Comparison of ENCODE assay signal across 19 mouse cellular contexts in the genomic region with DNA sequence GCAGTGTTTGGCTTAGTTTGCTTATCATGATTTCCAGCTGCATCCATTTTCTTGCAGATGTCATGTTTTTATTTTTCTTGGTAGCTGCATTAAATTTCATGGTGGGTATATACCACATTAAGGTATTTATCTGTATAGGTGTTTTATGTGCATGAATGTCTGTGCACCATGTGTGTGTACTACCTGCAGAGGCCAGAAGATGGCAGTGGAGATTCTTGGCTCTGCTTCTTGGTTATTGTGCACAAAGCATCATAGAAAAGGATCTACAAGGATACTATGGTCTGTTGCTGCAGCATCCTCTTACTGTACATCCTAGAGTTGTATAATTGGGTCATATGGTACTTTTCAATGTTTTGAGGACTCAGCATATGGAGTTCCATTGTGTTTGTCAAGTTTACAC. TPM values are rescaled to one million over a fixed set of nuclear protein-coding genes. Genes with fewer than 3 reads are reported as not detected.
A peak's percentile ranks its signal among the peaks of the same experiment; 100 is the strongest.
DNase-seq lines count a peak whose midpoint lies in the region; ATAC-seq and TF ChIP-seq lines count a peak whose summit lies in the region.
"Had no signal": no experiment of that assay in that cellular context is flagged by ENCODE, and none has a peak within 500 bp of the region (broad histone marks: within the 10 kb centered on the region; RNA-seq: fewer than 3 reads in every experiment).

No protein-coding gene starts in this region.

- H3K4me1 ChIP-seq in forebrain, postnatal 0 days (ENCODE audit: insufficient read depth) = no peaks in the 10 kb centered on the region
- H3K4me1 ChIP-seq in forebrain, embryonic 14.5 days (ENCODE audit: control insufficient read depth, insufficient read depth, low read length) = no peaks in the 10 kb centered on the region
- H3K4me1 ChIP-seq in lung, embryonic 14.5 days (ENCODE audit: insufficient read depth) = no peaks in the 10 kb centered on the region
- peaks cover 22% of the 10 kb centered on the region for H3K4me1 ChIP-seq in E14TG2a.4 (replicated peaks; ENCODE audit: low read depth, low read length)
- H3K4me1 ChIP-seq: embryonic facial prominence, embryonic 12.5 days; liver, embryonic 15.5 days; neural tube, embryonic 13.5 days had no signal

- no peak overlapping the region for H3K4me2 ChIP-seq in forebrain, postnatal 0 days (ENCODE audit: low read depth)
- no peak overlapping the region for H3K4me2 ChIP-seq in forebrain, embryonic 14.5 days (ENCODE audit: low read length)
- H3K4me2 ChIP-seq in lung, embryonic 14.5 days = no peak overlapping the region
- H3K4me2 ChIP-seq: embryonic facial prominence, embryonic 12.5 days; heart, embryonic 11.5 days; liver, embryonic 15.5 days; neural tube, embryonic 13.5 days had no signal

- no peak overlapping the region for H3K27ac ChIP-seq in forebrain, postnatal 0 days (ENCODE audit: low read depth, low read length)
- no peak overlapping the region for H3K27ac ChIP-seq in forebrain, embryonic 14.5 days (ENCODE audit: low read depth, low read length)
- H3K27ac ChIP-seq in lung, embryonic 14.5 days (ENCODE audit: low read depth) = no peak overlapping the region
- H3K27ac ChIP-seq: embryonic facial prominence, embryonic 12.5 days; liver, embryonic 15.5 days; neural tube, embryonic 13.5 days had no signal

- peak; percentile 58 for TF ChIP-seq CTCF in forebrain, postnatal 0 days (IDR thresholded peaks at IDR 0.05; ENCODE audit: low read depth)
- TF ChIP-seq CTCF in lung, embryonic 14.5 days (IDR thresholded peaks at IDR 0.05; ENCODE audit: low read depth) = peak; percentile 37
- peak; percentile 93 for TF ChIP-seq CTCF in E14TG2a.4 (conservative IDR thresholded peaks at IDR 0.05; ENCODE audit: low read length)

- H3K9me3 ChIP-seq in forebrain, postnatal 0 days (ENCODE audit: low read length) = no peaks in the 10 kb centered on the region
- H3K9me3 ChIP-seq in forebrain, embryonic 14.5 days (replicated peaks; ENCODE audit: control insufficient read depth, low read length) = no peaks in the 10 kb centered on the region
- no peaks in the 10 kb centered on the region for H3K9me3 ChIP-seq in lung, embryonic 14.5 days (ENCODE audit: low read depth, low read length)
- no peaks in the 10 kb centered on the region for H3K9me3 ChIP-seq in E14TG2a.4 (ENCODE audit: low read length)
- H3K9me3 ChIP-seq: liver, embryonic 15.5 days had no signal

- no peaks in the 10 kb centered on the region for H3K27me3 ChIP-seq in forebrain, postnatal 0 days (ENCODE audit: insufficient read depth, low read length)
- H3K27me3 ChIP-seq in forebrain, embryonic 14.5 days (replicated peaks; ENCODE audit: control insufficient read depth, insufficient read depth, low read length) = no peaks in the 10 kb centered on the region
- H3K27me3 ChIP-seq in lung, embryonic 14.5 days (ENCODE audit: insufficient read depth, low read length) = no peaks in the 10 kb centered on the region
- H3K27me3 ChIP-seq in E14TG2a.4 (ENCODE audit: insufficient read depth, low read length) = no peaks in the 10 kb centered on the region
- H3K27me3 ChIP-seq: embryonic facial prominence, embryonic 12.5 days; liver, embryonic 15.5 days; neural tube, embryonic 13.5 days had no signal

- no peaks in the 10 kb centered on the region for H3K36me3 ChIP-seq in forebrain, postnatal 0 days (ENCODE audit: insufficient read depth)
- no peaks in the 10 kb centered on the region for H3K36me3 ChIP-seq in forebrain, embryonic 14.5 days (ENCODE audit: control insufficient read depth, insufficient read depth, low read length)
- no peaks in the 10 kb centered on the region for H3K36me3 ChIP-seq in lung, embryonic 14.5 days (ENCODE audit: insufficient read depth)
- no peaks in the 10 kb centered on the region for H3K36me3 ChIP-seq in E14TG2a.4 (ENCODE audit: insufficient read depth, low read length)
- H3K36me3 ChIP-seq: embryonic facial prominence, embryonic 12.5 days had no signal

- no peak for DNase-seq in forebrain, postnatal 0 days
- no peak for DNase-seq in forebrain, embryonic 14.5 days (ENCODE audit: low spot score)
- DNase-seq in lung, embryonic 14.5 days = no peak
- DNase-seq in lung, postnatal 10 days = no peak
- DNase-seq in c-Kit-positive CD71-positive TER-119-negative erythroid progenitor cells, embryonic 14.5 days (ENCODE audit: low read depth) = peak; percentile 1
- no peak for DNase-seq in spleen, postnatal 10 days (ENCODE audit: low spot score in 2 of 2)
- no peak for DNase-seq in gastrocnemius, postnatal 14 days
- DNase-seq: adrenal gland, postnatal 10 days; gastrocnemius, postnatal 25 days; kidney, postnatal 14 days; layer of hippocampus, adult 9-11 months; right cerebral cortex, postnatal 4 days had no signal

- ATAC-seq in forebrain, postnatal 0 days = no peak
- no peak for ATAC-seq in forebrain, embryonic 14.5 days
- no peak for ATAC-seq in lung, embryonic 14.5 days (ENCODE audit: insufficient read depth)
- ATAC-seq: inflammation-experienced regulatory T-cells, adult 6 months had no signal

- no peak overlapping the region for H3K9ac ChIP-seq in forebrain, postnatal 0 days
- H3K9ac ChIP-seq in forebrain, embryonic 14.5 days (ENCODE audit: low read length) = no peak overlapping the region
- H3K9ac ChIP-seq in lung, embryonic 14.5 days = no peak overlapping the region
- H3K9ac ChIP-seq: embryonic facial prominence, embryonic 12.5 days; liver, embryonic 15.5 days; neural tube, embryonic 13.5 days had no signal

- no peak overlapping the region for H3K4me3 ChIP-seq in forebrain, postnatal 0 days (ENCODE audit: low read depth, low read length)
- H3K4me3 ChIP-seq in forebrain, embryonic 14.5 days (ENCODE audit: low read depth, low read length) = no peak overlapping the region
- H3K4me3 ChIP-seq in lung, embryonic 14.5 days (ENCODE audit: low read depth, low read length) = no peak overlapping the region
- H3K4me3 ChIP-seq in E14TG2a.4 (replicated peaks; ENCODE audit: low read length) = no peak overlapping the region
- H3K4me3 ChIP-seq: embryonic facial prominence, embryonic 12.5 days; liver, embryonic 15.5 days; neural tube, embryonic 13.5 days had no signal

- intact Hi-C loops in gastrocnemius, postnatal 14 days (cut with DNase I; ENCODE audit: low total_unique reads) = no loop called here

RNA-seq across cellular contexts. Expression of a gene that starts 50.6 kb away (rescaled TPM):
- 0.08 and 0.38 TPM in 2 replicates for total RNA-seq in forebrain, postnatal 0 days (2014; rRNA removed)
- 0.21 and 0.35 TPM in 2 replicates for polyA plus RNA-seq in forebrain, postnatal 0 days (2015; fragmentation: Nextera tagmentation; extraction: Ambion mirVana)
- polyA plus RNA-seq in forebrain, embryonic 14.5 days (2014; fragmentation: Nextera tagmentation; extraction: Ambion mirVana) = 0.17 TPM in 1 of 2 replicates, not detected in the other
- polyA plus RNA-seq in lung, embryonic 14.5 days (2014; fragmentation: Nextera tagmentation; extraction: Ambion mirVana) = 0.12 and 0.30 TPM in 2 replicates
- total RNA-seq in gastrocnemius, postnatal 14 days (2021) = not detected
- total RNA-seq: adrenal gland, postnatal 10 days; gastrocnemius, postnatal 25 days; hematopoietic stem cell, adult 5-6 weeks had no signal
- polyA plus RNA-seq: heart, embryonic 11.5 days; inflammation-experienced regulatory T-cells, adult 6 months; liver, embryonic 15.5 days; neural tube, embryonic 13.5 days had no signal

Comparison
In these comparisons a context has a peak if more than half of its experiments do, and no peak if none do; other contexts are left out.
1. CTCF ChIP-seq: peak in every context shown above with its lines; median percentile 93 in E14TG2a.4; 58 in forebrain, postnatal 0 days; 37 in lung, embryonic 14.5 days.